Mouse (Mus musculus) heart, adult 18-20 months (tissue): ENCODE data around the gene Dna2. TPM values are rescaled to one million over a fixed set of nuclear protein-coding genes. Genes with fewer than 3 reads are reported as not detected.
"Not testable (repeated sequence)": the region's sequence is repeated elsewhere in the genome, so short reads cannot be mapped to it uniquely, and the experiment has no call there.

Experiments used
- DNase-seq, 2 experiments: peaks; one replicate each; pipeline ENCODE4 v3.0.0; 2021 to 2022; ENCODE audit warnings: mixed read lengths in 1 of 2
- long read RNA-seq, 2 experiments: library from polyadenylated mRNA; stranded (forward); transcript quantifications; one replicate each; pipeline ENCODE4 v2.0.0; 2021
- total RNA-seq, 2 experiments: library from RNA; stranded (reverse); gene quantifications; 2 replicates each; pipeline ENCODE4 v1.2.3; 2021

The Dna2 gene
- under 1 TPM; 0.36 to 0.50 TPM for total RNA-seq
- long read RNA-seq, experiment 1, full-length matches to known transcripts, result 1 of 1 reads
- long read RNA-seq, experiment 1, partial matches to known transcripts, result 0 of 1 reads
- long read RNA-seq, experiment 1, other reads (novel, unspliced or antisense), result 0 of 1 reads
- long read RNA-seq, experiment 2, result 0 reads

DNA sequence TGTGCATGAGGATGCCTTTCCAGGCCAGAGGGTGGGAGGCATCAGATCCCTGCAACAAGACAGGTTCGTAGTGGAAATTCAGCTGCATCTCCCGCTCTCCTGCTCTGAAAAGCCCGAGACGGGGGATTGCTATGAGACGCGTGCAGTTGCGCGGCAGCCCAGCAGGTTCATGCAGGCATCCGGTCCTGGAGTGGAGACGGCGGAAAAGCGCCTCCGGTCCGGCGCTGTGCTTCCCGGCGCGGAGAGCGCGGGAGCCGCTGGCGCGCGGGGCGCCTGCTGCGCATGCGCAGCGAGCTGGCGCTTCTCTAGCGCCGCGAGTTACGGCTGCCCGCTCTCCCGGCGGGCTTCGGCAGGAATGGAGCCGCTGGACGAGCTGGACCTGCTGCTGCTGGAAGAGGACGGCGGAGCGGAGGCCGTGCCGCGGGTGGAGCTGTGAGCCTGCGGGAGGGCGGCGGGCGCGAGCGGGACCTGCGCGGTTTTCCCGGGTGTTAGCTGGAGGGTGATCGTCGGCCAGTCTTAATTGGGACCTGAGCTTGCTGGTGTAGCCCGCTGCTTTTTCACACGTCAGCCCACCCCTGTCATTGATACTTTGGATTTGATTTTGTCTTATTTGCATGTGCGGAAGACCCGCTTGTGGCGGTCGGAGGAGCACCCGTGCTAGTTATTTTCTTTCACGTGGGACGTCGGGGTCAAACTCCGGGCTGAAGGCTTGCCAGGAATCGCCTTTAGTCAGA lies at the start of gene Dna2:
Gene Dna2, plus strand, starts transcription at position 289 of the 734 bp plus-strand sequence.
- DNase-seq, result peak; percentile 76 to 80

GRCm38 (mm10) chr10:62897437-62897836 lies 49.4 kb upstream of the Dna2 start:
- DNase-seq, result no peak

GRCm38 (mm10) chr10:62898061-62898460 lies 48.8 kb upstream of the Dna2 start:
- no peak for DNase-seq

DNA sequence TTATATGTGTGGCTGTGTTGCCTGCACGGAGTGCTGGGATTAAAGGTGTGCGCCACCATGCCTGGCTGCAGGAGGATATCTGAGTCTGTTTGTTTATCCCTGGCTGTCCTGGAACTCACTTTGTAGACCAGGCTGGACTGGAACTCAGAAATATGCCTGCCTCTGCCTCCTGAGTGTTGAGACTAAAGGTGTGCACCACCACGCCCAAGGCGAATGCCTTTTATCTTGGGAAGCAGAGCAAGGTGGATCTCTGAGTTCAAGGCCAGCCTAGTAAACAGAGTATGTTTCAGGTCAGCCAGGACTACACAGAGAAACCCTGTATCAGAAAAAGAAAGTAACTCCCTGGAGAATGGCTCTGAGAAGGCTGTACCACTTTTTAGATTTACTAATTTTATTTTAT lies 46.7 kb upstream of the Dna2 start:
- DNase-seq, result no peak

DNA sequence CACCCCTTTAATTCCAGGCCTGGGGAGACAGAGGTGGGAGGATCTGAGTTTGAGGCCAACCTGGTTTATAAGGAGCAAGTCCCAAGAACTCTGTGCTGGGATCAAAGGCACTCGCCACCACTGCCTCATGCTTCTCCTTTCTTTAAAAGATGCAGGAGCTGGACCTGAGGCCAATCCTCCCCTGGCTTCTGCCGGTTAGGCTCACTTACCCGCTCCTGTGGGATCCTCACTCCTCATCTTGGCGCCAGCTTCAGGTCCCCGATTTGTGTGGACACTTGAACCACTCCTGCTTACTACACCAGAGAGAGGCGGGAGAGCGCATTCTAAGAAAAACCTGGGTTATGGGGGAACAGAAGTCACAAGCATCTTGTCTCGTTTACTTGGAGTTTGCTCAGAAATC lies 45.0 kb upstream of the Dna2 start:
- no peak for DNase-seq

DNA sequence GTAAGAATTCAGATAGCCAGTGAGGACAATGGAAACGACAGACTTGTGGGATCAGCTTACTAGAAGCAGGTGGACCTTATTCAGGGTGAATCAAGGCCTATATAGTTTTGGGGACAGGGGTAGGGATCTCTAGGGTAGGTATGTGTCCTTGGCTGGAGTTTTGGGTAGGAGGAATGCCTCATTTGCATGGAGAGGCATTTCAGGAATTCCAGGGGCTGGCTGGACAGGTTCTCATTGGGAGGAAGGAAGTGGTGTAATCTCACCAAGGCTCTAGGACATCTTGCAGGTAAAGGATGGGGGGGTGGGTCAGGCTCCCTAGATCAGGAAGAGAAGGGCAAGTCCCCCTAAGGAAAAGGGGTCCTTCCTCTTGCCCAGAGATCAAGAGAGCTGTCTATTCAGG lies 44.0 kb upstream of the Dna2 start:
- DNase-seq, result no peak

- no peak for DNase-seq
These were observed 40.5 kb upstream of the Dna2 start for GRCm38 (mm10) chr10:62906336-62906735.

DNA sequence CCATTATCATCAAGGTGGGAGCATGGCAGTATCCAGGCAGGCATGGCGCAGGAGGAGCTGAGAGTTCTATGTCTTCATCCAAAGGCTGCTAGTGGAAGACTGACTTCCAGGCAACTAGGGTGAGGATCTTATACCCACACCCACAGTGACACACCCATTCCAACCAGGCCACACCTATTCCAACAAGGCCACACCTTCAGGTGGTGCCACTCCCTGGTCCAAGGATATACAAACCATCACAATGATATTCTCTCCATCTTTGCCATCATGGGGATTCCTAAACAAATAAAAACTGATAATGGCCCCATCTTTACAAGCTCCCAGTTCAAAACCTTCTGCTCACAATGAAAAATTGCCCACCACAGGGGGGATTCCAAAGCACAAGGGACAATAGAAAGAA lies 37.9 kb upstream of the Dna2 start, which contains the start of gene Tet1:
Gene Tet1, minus strand, starts transcription at position 101 of the 400 bp plus-strand sequence.
- DNase-seq, result not testable (repeated sequence)

DNA sequence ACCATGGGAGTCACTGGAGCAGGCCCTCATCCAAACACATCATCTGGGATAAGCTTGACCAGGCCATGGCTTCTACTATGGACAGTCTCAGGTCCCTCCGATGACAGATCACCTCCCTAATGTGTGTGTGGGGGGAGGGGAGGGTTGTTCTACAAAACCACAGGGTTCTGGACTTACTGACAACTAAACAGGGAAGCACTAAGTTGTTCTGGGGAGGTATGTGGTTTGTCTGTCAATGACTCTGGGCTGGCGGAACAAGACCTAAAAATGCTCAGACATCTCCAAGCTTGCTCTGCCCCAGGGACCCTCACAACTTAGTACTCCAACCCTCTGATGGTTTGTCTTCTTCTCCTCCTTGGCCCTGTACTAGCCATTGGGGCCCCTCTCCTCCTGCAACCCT lies 35.7 kb upstream of the Dna2 start:
- no peak for DNase-seq

- no peak for DNase-seq
These were observed 27.8 kb upstream of the Dna2 start for GRCm38 (mm10) chr10:62918985-62919384.

DNA sequence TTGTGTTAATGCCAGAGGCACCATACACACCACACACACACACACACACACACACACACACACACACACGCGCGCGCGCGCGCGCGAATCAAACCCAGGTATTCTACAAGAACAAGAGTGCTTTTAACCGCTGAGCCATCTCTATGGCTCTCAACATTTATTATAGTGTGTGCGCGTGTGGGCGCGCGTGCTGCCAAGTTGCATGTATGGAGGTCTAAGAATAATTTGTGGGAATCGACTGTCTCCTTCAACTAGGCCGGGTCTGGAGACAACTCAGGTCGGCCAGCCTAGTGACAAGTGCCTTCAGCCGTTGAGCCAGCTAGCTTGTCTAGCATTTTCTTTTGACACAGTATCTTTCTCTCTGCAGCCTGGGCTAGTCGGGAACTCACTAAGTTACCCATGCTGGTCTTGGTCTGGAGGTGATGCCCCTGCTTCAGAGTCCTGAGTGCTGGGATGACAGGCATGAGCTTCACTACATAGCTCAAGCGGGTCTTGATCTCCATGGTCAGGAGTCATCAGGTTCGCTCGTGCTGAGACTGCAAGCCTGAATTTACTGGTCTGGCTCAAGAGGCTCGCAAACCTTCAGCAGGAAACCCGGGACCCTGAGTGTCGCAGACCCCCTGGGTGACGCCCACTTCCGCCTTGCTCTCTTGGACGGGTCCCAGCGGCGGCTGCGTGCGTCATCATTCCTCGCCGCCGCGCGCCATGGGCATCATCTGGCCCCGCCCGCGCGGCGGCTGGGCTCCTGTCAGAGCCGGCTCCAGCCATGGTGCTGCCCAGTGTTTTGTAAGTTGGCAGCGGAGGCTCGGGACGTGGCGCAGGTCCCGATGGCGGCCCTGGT lies 26.7 kb upstream of the Dna2 start, which contains the start of gene Slc25a16:
Gene Slc25a16, plus strand, starts transcription at position 709 of the 841 bp plus-strand sequence.
- peak; percentile 92 to 93 for DNase-seq

DNA sequence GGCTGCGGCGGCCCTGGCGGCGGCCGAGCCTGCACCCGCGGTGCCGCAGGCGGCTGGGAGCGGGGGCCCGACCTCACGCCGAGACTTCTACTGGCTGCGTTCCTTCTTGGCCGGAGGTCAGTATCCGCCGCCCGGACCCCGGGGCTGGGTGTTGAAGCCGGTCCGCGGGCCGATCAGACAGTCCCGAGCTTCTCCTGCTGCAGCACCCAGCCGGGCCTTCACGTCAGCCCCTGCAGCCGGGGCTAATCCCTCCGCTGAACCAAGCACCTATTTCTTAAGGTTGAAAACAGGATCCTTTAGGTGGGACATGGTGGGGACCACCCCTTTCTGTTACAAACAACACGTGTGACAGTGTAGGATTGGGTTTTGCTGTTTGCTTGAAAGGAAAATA lies 26.1 kb upstream of the Dna2 start:
- no peak for DNase-seq

- DNase-seq, result no peak
These were observed 22.7 kb upstream of the Dna2 start for GRCm38 (mm10) chr10:62924096-62924635.

GRCm38 (mm10) chr10:62932381-62932780 lies 14.4 kb upstream of the Dna2 start:
- no peak for DNase-seq

DNA sequence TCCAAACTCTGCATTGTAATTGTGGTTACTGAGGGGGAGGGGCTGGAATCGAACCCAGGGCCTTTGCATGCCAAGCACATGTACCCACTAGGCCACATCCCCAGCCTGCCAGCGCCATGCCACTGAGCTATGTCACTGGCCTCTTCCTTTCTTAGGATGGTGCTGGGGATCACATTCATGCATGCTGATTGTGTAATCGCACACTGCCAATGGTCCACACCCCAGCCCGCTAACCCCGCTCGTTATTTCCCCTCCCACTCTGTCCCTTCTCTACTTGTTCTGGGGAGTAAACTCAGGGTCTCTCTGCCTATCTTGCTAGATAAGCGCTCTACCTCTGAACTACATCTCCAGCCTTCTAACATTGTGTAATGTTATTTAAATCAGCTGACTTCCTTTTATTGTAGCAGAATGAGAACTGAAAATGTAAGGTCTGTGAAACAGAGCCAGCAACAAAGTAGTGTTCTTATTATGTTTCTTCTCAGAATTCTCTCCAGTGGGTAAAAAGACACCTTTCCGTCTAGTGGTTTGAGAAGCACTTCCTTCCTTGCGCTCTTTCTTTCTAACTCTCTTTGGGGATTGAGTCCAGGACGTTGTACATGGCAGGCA lies 1.7 kb upstream of the Dna2 start:
- DNase-seq, result peak; percentile 3 to 17

GRCm38 (mm10) chr10:62948551-62948950 lies 1.7 kb downstream of the Dna2 start:
- no peak for DNase-seq

- DNase-seq, result no peak
These were observed 17.1 kb downstream of the Dna2 start for GRCm38 (mm10) chr10:62963956-62964355.

GRCm38 (mm10) chr10:62965796-62966195 lies 19.0 kb downstream of the Dna2 start:
- no peak for DNase-seq

DNA sequence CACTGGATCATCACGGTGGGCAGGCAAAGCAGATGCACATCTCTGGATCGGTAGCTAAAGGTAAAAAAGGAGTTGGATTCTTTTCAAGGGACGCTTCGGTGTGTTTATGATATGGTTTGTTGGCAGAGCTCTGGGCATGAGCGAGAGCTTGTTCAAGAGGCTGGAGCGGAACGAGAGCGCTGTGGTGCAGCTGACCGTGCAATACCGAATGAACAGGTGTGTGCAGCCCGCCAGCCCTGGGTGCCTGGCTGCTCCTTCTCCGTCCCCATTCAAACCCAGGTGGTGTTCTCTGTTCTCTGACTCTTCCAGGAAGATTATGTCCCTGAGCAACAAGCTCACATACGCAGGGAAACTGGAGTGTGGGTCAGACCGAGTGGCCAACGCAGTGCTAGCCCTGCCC lies 19.5 kb downstream of the Dna2 start:
- no peak for DNase-seq

DNA sequence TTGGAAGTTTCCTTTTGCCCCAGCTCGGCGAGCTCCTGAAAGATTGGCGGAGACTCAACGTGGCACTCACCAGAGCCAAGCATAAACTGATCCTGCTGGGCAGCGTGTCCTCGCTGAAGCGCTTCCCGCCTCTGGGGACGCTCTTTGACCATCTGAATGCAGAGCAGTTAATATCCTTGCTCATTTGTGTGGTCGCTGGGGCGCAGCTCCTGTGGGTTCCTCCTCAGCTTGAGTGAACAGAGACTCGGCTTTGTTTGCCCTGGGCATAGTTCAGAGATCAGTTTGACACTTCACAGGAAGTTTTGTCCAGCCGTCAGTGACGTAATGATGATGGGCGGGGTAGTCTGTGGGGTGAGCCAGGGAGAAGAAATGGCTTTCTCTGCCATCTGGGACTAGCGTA lies 25.0 kb downstream of the Dna2 start:
- peak in 1 of 2 experiments; percentile 7 for DNase-seq

GRCm38 (mm10) chr10:62979667-62980038 lies 32.8 kb downstream of the Dna2 start:
- no peak for DNase-seq
